9 mouse cellular contexts compared by ENCODE assay signal in genomic region chr4:41552529-41552928, GRCm38 (mm10). TPM values are rescaled to one million over a fixed set of nuclear protein-coding genes. Genes with fewer than 3 reads are reported as not detected.
DNase-seq lines count a peak whose midpoint lies in the region; ATAC-seq and TF ChIP-seq lines count a peak whose summit lies in the region.
"Had no signal": no experiment of that assay in that cellular context is flagged by ENCODE, and none has a peak within 500 bp of the region (broad histone marks: within the 10 kb centered on the region; RNA-seq: fewer than 3 reads in every experiment).

No protein-coding gene starts in this region.

- no peaks in the 10 kb centered on the region for H3K36me3 ChIP-seq in kidney, postnatal 0 days (ENCODE audit: insufficient read depth, low read length)
- no peaks in the 10 kb centered on the region for H3K36me3 ChIP-seq in liver, postnatal 0 days (replicated peaks; ENCODE audit: insufficient read depth, low read length)

- TF ChIP-seq EP300 in liver, postnatal 0 days (IDR thresholded peaks at IDR 0.05; ENCODE audit: low read depth), result no peak

- 33% methylated on average over 6 of the region's 6 CpGs for WGBS in kidney, postnatal 0 days
- 34% methylated on average over 6 of the region's 6 CpGs for WGBS in liver, postnatal 0 days (ENCODE audit: insufficient replicate concordance)

- DNase-seq in 3T3-L1 (ENCODE audit: low read depth, low spot score) (peak; percentile 74), MN1 (ENCODE audit: low spot score) (peak; percentile 87)
- peak; percentile 51 for DNase-seq in cerebellum, adult 9-11 months
- peak; percentile 71 for DNase-seq in gastrocnemius, postnatal 10 days
- peak; percentile 79 for DNase-seq in kidney, postnatal 0 days (ENCODE audit: low spot score)
- DNase-seq in liver, postnatal 0 days, result peak; percentile 75
- peak; percentile 62 for DNase-seq in ovary, postnatal 36 days (ENCODE audit: low spot score)
- peak; percentile 81 for DNase-seq in thymus, postnatal 25 days

- H3K4me3 ChIP-seq in kidney, postnatal 0 days (replicated peaks; ENCODE audit: low read depth, low read length), result no peak overlapping the region
- no peak overlapping the region for H3K4me3 ChIP-seq in liver, postnatal 0 days (ENCODE audit: low read depth, low read length)
- H3K4me3 ChIP-seq: erythroblast, embryonic 14.5 days had no signal

- no peaks in the 10 kb centered on the region for H3K9me3 ChIP-seq in kidney, postnatal 0 days (replicated peaks; ENCODE audit: low read length)
- H3K9me3 ChIP-seq in liver, postnatal 0 days (ENCODE audit: low read length), result no peaks in the 10 kb centered on the region

- H3K27ac ChIP-seq in kidney, postnatal 0 days, result no peak overlapping the region
- H3K27ac ChIP-seq in liver, postnatal 0 days (ENCODE audit: low read depth), result no peak overlapping the region

- no peak overlapping the region for H3K9ac ChIP-seq in kidney, postnatal 0 days (ENCODE audit: low read depth, low read length)
- no peak overlapping the region for H3K9ac ChIP-seq in liver, postnatal 0 days (replicated peaks)

- peak; percentile 85 for TF ChIP-seq CTCF in kidney, postnatal 0 days (IDR thresholded peaks at IDR 0.05; ENCODE audit: low read depth)
- peak; percentile 74 for TF ChIP-seq CTCF in liver, postnatal 0 days (IDR thresholded peaks at IDR 0.05; ENCODE audit: low read depth)

- no peaks in the 10 kb centered on the region for H3K27me3 ChIP-seq in kidney, postnatal 0 days (ENCODE audit: insufficient read depth, low read length)
- no peaks in the 10 kb centered on the region for H3K27me3 ChIP-seq in liver, postnatal 0 days (ENCODE audit: insufficient read depth, low read length)

- H3K4me1 ChIP-seq in kidney, postnatal 0 days (replicated peaks; ENCODE audit: insufficient read depth, low read length), result peaks cover 9% of the 10 kb centered on the region; the same call in 1 of the 2 replicates
- H3K4me1 ChIP-seq in liver, postnatal 0 days (ENCODE audit: insufficient read depth), result peaks cover 4% of the 10 kb centered on the region; the same call in 1 of the 2 replicates

- H3K4me2 ChIP-seq in kidney, postnatal 0 days (ENCODE audit: low read length), result no peak overlapping the region
- H3K4me2 ChIP-seq in liver, postnatal 0 days (ENCODE audit: low read depth, low read length), result no peak overlapping the region

- no peak for ATAC-seq in kidney, postnatal 0 days (replicated peaks; ENCODE audit: low FRiP score, low read depth)
- peak; percentile 23; the same call in 1 of the 2 replicates for ATAC-seq in liver, postnatal 0 days

RNA-seq across cellular contexts. Expression of gene Fam219a, which starts 16.8 kb away (rescaled TPM):
- total RNA-seq in gastrocnemius, postnatal 10 days (2021), result 10 to 100 TPM; 19.2 to 20.4 TPM
- 2.3 and 2.9 TPM in 2 replicates for polyA plus RNA-seq in kidney, postnatal 0 days (2015; fragmentation: Nextera tagmentation; extraction: Ambion mirVana)
- polyA plus RNA-seq in liver, postnatal 0 days (2015; fragmentation: Nextera tagmentation; extraction: Ambion mirVana), result 0.77 and 1.0 TPM in 2 replicates

RNA-seq across cellular contexts. Expression of gene Dnaic1, which starts 17.0 kb away (rescaled TPM):
- total RNA-seq in gastrocnemius, postnatal 10 days (2021), result under 1 TPM; 0.56 to 0.63 TPM
- polyA plus RNA-seq in kidney, postnatal 0 days (2015; fragmentation: Nextera tagmentation; extraction: Ambion mirVana), result 1.3 and 2.0 TPM in 2 replicates
- 10.6 and 14.2 TPM in 2 replicates for polyA plus RNA-seq in liver, postnatal 0 days (2015; fragmentation: Nextera tagmentation; extraction: Ambion mirVana)
- polyA plus RNA-seq: erythroblast, embryonic 14.5 days had no signal

RNA-seq across cellular contexts. Expression of gene 1110017D15Rik, which starts 35.4 kb away (rescaled TPM):
- total RNA-seq in gastrocnemius, postnatal 10 days (2021), result under 1 TPM in 1 of 2 experiments, not detected in 1; 0.36 TPM
- polyA plus RNA-seq in kidney, postnatal 0 days (2015; fragmentation: Nextera tagmentation; extraction: Ambion mirVana), result 0.43 and 0.68 TPM in 2 replicates
- not detected in 2 replicates for polyA plus RNA-seq in liver, postnatal 0 days (2015; fragmentation: Nextera tagmentation; extraction: Ambion mirVana)
- polyA plus RNA-seq: erythroblast, embryonic 14.5 days had no signal

RNA-seq across cellular contexts. Expression of gene AI464131, which starts 49.7 kb away (rescaled TPM):
- 10 to 100 TPM; 75.2 to 77.4 TPM for total RNA-seq in gastrocnemius, postnatal 10 days (2021)
- polyA plus RNA-seq in kidney, postnatal 0 days (2015; fragmentation: Nextera tagmentation; extraction: Ambion mirVana), result 5.3 and 6.1 TPM in 2 replicates
- 1.8 and 2.0 TPM in 2 replicates for polyA plus RNA-seq in liver, postnatal 0 days (2015; fragmentation: Nextera tagmentation; extraction: Ambion mirVana)
- polyA plus RNA-seq: erythroblast, embryonic 14.5 days had no signal
